Mouse (Mus musculus) MEL (cell line): ENCODE data around the gene Mns1.

Source experiments
- CHD2 ChIP-seq: IDR thresholded peaks from 2 replicates; pipeline ENCODE4 v1.6.1; 2011; ENCODE audit warnings: low read length, improper control_type of control experiment
- CTCF ChIP-seq, 3 experiments: IDR thresholded peaks in 2 of 3; conservative IDR thresholded peaks in 1 of 3; 2 replicates each; pipeline ENCODE4 v1.5.1; 2011 to 2012; ENCODE audit warnings: low read length in 3 of 3, low read depth in 2 of 3, mild to moderate bottlenecking in 2 of 3, improper control_type of control experiment in 1 of 3, inconsistent platforms in 1 of 3, mixed read lengths in 1 of 3, moderate library complexity in 1 of 3; ENCODE audit not compliant: control insufficient read depth in 1 of 3, insufficient read depth in 1 of 3, poor library complexity in 1 of 3, severe bottlenecking in 1 of 3
- E2F4 ChIP-seq: IDR thresholded peaks from 2 replicates; pipeline ENCODE4 v1.6.1; 2011; ENCODE audit warnings: low read depth, low read length, improper control_type of control experiment, borderline replicate concordance
- EP300 ChIP-seq, 2 experiments: IDR thresholded peaks; 2 replicates each; pipeline ENCODE4 v1.6.1; 2011; ENCODE audit warnings: improper control_type of control experiment in 2 of 2, low read length in 2 of 2, low read depth in 1 of 2, mild to moderate bottlenecking in 1 of 2
- NELFE ChIP-seq: IDR thresholded peaks from 2 replicates; pipeline ENCODE4 v1.6.1; 2011; ENCODE audit warnings: low read depth, low read length, improper control_type of control experiment
- POLR2A ChIP-seq, 2 experiments: IDR thresholded peaks; 2 replicates each; pipeline ENCODE4 v1.6.1; 2011 to 2012; ENCODE audit warnings: low read length in 2 of 2, mild to moderate bottlenecking in 2 of 2, control low read depth in 1 of 2, improper control_type of control experiment in 1 of 2, low read depth in 1 of 2, moderate library complexity in 1 of 2; ENCODE audit not compliant: control insufficient read depth in 1 of 2, insufficient read depth in 1 of 2, poor library complexity in 1 of 2
- POLR2AphosphoS2 ChIP-seq: IDR thresholded peaks from 2 replicates; pipeline ENCODE4 v1.6.1; 2011; ENCODE audit warnings: low read length, improper control_type of control experiment
- RAD21 ChIP-seq: IDR thresholded peaks from 2 replicates; pipeline ENCODE4 v1.6.1; 2011; ENCODE audit warnings: mild to moderate bottlenecking, low read depth, low read length, improper control_type of control experiment
- USF2 ChIP-seq, 2 experiments: IDR thresholded peaks; 2 replicates each; pipeline ENCODE4 v1.6.1; 2011 to 2012; ENCODE audit warnings: improper control_type of control experiment in 2 of 2, low read length in 2 of 2, borderline replicate concordance in 1 of 2, inconsistent platforms in 1 of 2, low read depth in 1 of 2, mild to moderate bottlenecking in 1 of 2; ENCODE audit not compliant: insufficient read depth in 1 of 2
- ZMIZ1 ChIP-seq: IDR thresholded peaks from 2 replicates; pipeline ENCODE4 v1.6.1; 2012; ENCODE audit warnings: low read depth, mild to moderate bottlenecking, inconsistent platforms, low read length, improper control_type of control experiment, moderate library complexity

- TF ChIP-seq CTCF (IDR thresholded peaks at IDR 0.05 in 2 of 3, conservative IDR thresholded peaks at IDR 0.05 in 1 of 3; ENCODE audit: control insufficient read depth in 1 of 3, insufficient read depth in 1 of 3, low read depth in 2 of 3, low read length in 3 of 3, poor library complexity in 1 of 3, severe bottlenecking in 1 of 3), result no peak
- no peak for TF ChIP-seq POLR2A (IDR thresholded peaks at IDR 0.05; ENCODE audit: control insufficient read depth in 1 of 2, insufficient read depth in 1 of 2, low read depth in 1 of 2, low read length in 2 of 2, poor library complexity in 1 of 2)
- TF ChIP-seq NELFE, result no peak
- no peak for TF ChIP-seq EP300 (IDR thresholded peaks at IDR 0.05; ENCODE audit: low read depth in 1 of 2, low read length in 2 of 2)
- TF ChIP-seq CHD2, result no peak
- no peak for TF ChIP-seq USF2 (IDR thresholded peaks at IDR 0.05; ENCODE audit: borderline replicate concordance in 1 of 2, insufficient read depth in 1 of 2, low read depth in 1 of 2, low read length in 2 of 2)
- TF ChIP-seq E2F4, result no peak
- TF ChIP-seq ZMIZ1, result no peak
- no peak for TF ChIP-seq RAD21
- no peak for TF ChIP-seq POLR2AphosphoS2
These were observed 19.4 kb upstream of the Mns1 start for GRCm38 (mm10) chr9:72418443-72418842.
